Mouse (Mus musculus) spleen, postnatal 14 days (tissue): ENCODE measurements around the gene Impg2.

Experiments
- DNase-seq, 2 experiments: peaks; one replicate each; pipeline ENCODE4 v3.0.0; 2021 to 2022; ENCODE audit warnings: low spot score in 2 of 2

Impg2 gene

DNA sequence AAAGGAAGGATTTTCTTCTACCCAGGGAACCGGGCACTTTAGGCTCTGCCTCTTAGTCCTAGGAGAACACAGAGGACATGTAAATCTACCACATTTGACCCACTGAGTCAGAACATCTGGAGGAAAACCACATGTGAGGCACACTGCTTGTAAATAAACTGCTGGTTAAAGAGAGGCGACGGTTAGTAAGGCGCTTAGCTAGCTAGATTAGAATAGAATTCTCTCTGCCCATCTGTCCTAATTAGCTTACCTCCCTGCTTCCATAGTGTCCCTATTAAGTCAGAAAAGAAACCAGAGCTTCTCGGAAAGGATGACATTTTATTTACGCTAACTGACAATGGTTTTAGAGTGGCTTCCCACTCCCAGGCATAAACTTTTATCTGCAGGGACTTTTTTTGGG, at the start of gene Impg2:
Gene Impg2, plus strand, starts transcription at position 263 of the 400 bp plus-strand sequence.
- no peak for DNase-seq

GRCm38 (mm10) chr16:56163466-56163865, 40.6 kb upstream of the Impg2 start:
- no peak for DNase-seq

DNA sequence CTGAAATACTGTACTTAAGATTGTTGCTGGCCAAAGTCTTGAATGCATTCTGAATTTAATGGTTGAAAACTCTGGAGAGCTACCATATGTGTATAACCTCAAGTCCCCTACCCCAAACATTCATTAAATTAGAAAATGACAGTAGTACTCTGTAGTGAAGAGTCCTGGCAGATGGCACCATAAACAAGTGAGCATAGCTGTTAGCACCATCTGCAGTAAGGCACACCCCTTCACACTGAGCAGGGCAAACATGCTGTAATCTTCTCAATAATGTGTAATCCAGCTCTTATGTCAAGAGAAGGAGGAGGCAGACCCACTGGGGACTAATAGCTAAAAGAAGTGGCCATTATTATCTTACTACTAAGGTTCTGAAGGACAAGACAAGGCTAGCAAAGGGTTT, 33.9 kb upstream of the Impg2 start:
- DNase-seq: no peak

- no peak for DNase-seq
Measured at GRCm38 (mm10) chr16:56175867-56176581, 28.1 kb upstream of the Impg2 start.

- no peak for DNase-seq
Measured at GRCm38 (mm10) chr16:56186863-56187262, 17.2 kb upstream of the Impg2 start.

- DNase-seq: no peak
Measured at GRCm38 (mm10) chr16:56188198-56188597, 15.9 kb upstream of the Impg2 start.

DNA sequence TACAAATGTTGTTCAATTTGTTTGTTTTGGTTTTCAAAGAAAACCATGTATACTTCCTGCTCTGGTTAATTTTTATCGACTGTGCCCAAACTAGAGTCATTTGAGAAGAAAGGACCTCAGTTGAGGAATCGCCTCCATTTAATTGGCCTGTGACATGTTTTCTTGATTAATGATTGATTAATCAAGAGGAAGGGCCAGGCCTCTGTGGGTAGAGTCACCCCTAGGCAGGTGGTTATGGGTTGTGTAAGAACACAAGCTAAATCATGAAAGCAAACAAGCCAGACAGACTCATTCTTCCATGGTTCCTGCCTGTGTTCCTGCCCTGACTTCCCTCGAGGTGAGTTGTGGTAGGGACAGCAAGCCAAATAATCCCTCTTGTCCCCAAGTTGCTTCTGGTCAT, 8.6 kb downstream of the Impg2 start:
- DNase-seq: no peak

DNA sequence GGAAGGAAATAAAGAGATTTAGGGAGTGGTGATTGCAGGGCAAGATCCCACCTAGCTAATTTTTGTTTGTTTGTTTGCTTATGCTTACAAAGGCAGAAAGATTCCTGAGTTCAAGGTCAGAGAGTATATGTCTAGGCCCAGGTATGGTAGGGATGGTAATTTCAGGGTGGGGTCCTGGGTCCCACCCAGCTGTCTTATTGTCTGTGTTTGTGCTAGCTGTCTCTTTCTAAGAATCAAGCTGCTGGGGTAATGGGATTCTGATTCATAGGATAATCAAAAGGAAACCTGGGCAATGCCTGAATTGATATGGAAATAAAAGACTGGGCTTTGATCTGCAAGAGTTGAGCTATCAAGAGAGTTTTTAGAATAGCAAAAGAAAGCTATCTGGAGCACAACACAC, 23.6 kb downstream of the Impg2 start:
- DNase-seq: no peak

GRCm38 (mm10) chr16:56229455-56229854, 25.3 kb downstream of the Impg2 start:
- DNase-seq: no peak

GRCm38 (mm10) chr16:56231300-56231699, 27.2 kb downstream of the Impg2 start:
- no peak for DNase-seq

DNA sequence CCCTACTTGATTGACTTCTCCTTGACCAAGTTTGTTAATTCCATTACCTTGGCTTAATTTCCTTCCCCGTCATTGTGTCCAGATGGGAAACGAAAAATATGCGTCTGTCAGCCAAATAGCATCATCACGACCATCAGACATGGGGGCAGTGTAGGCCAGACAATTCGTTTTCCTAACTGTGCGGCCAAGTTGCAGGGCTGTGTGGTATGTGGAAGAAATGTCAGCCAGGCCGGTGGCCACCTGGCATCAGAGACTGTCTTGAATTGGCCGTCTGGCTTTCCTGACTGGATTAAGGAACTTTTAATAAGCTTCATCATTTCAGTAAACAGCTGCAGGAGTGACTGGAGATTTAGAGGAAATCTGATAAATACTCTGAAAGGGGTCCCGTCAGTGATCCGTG, 28.6 kb downstream of the Impg2 start:
- DNase-seq: no peak

DNA sequence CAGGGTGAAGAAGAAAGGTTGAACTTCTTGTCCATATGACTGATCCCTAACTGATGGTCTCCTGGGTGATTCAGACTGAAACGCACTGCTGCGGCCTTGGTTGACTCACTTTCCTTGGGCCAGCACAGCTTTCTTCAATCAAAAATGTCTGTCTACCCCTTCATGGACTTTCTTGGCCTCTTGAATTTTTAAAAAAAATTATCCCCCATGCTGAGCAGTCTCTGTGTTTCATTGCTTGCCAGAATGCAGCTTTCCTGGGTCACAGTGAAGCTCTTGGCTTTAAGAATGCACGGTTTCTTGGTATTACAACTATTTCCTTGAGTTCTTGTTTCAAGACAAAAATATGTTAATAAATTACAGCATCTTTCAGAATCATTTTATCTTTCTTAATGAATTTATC, 41.9 kb downstream of the Impg2 start:
- DNase-seq: no peak

DNA sequence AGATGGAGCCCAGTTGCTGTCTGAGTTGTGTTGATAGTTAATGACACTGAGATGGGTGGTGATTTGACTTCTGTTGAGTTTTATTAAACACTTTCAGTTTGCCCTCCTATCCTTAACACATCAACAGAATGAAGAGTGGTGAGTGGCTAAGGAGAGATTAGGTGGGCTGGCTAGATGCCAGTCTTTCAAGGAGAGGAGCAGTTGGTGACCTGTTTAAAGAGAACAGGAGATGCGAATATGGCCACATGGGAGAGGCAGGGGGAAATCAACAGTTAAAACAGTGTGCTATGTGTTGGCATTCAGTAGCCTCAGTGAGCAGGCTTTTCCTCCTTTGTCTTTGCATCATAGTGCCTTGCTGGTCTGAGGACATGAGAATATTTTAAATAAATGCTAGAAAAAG, 69.8 kb downstream of the Impg2 start:
- DNase-seq: no peak

DNA sequence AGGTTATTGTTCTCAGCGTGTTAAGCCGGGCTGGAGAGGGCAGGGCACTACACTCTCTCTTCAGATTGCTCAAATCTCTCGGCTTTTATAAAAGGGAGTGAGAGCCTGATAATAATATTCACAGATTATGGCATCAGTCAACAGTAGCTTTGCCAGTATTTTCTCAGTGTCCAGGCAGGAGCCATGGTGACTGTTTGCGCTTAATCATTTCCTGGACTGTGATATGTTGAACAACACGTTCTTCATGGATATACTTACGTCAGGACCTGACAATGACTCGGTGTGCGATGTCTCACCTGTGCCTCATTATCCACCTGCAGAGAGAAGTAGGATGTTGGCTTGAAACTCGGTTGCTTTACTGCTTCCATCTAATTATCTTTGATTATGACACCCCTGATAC, 74.9 kb downstream of the Impg2 start:
- no peak for DNase-seq

GRCm38 (mm10) chr16:56279752-56280151, 75.6 kb downstream of the Impg2 start:
- no peak for DNase-seq

DNA sequence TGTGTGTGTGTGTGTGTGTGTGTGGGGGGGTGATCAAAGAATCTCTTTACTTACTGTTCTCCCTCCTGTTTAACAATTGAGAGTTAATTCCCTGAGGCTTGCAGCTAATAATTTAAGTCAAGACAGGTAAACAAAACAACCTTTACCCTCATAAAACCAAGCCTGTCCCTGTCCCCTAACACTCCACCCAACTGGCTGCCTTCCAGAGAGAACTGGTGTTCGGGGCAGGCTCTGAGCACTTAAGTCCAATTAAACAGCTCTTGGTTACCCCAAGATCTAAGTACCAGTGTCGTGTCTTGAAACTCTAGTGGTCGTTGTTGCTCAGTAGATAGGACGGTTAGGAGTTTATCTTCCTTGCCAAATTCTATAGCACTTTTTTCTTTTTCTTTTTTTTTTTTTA, 77.2 kb downstream of the Impg2 start:
- no peak for DNase-seq

GRCm38 (mm10) chr16:56283330-56283729, 79.2 kb downstream of the Impg2 start:
- no peak for DNase-seq

- no peak for DNase-seq
Measured at GRCm38 (mm10) chr16:56283873-56284272, 79.8 kb downstream of the Impg2 start.

DNA sequence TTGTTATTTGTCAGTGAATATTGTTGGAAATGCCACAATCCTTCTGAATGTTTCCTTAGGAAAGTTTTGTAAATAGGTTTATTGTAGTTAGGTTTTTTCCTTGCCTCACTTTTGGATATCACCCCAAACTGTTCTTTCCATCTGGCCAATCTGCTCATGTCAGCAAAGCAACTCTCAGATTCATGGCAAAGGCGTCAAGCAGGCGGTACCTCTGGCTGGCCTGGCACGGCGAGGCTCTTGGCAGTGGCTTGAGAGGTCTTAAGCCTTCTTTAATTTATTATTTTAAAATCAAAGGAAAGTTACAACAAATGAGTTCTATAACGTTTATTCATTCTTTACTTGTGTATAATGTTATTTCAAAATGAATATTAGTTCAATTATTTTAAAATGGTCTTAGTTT, 82.0 kb downstream of the Impg2 start:
- no peak for DNase-seq

DNA sequence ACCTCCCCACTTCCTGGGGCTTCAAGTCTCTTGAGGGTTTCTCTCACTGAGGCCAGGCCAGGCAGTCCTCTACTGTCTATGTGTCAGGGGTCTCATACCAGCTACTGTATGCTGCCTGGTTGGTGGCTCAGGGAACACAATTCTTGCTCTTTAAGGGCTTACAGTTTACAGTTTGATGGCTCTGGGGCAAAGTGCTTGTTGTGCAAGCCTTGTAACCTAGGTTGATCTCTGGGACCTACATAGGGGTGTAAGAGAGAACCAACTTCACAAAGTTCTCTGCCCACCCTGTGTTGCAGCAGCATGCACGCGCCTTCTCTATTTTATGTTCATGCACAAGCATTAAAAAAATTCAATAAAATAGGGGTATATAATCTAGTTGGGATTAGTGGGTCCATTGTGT, 82.9 kb downstream of the Impg2 start:
- no peak for DNase-seq

DNA sequence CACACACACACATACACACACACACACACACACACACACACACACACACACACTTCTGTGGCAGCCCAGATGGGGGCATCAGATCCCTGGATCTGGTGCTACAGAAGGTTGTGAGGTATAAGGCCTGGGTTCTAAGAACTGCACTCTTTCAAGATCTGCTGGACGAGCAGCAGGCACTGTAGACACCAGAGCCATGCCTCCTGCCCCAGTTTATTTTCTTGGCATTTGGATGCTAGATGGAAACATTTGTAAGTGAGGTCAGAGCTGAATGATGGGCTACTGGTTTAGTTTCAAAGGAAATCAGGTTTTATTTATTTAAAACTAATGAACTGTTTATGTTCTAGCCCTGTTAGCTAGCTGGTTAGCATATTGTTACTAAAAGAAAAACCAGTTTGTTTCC, 90.8 kb downstream of the Impg2 start:
- no peak for DNase-seq

DNA sequence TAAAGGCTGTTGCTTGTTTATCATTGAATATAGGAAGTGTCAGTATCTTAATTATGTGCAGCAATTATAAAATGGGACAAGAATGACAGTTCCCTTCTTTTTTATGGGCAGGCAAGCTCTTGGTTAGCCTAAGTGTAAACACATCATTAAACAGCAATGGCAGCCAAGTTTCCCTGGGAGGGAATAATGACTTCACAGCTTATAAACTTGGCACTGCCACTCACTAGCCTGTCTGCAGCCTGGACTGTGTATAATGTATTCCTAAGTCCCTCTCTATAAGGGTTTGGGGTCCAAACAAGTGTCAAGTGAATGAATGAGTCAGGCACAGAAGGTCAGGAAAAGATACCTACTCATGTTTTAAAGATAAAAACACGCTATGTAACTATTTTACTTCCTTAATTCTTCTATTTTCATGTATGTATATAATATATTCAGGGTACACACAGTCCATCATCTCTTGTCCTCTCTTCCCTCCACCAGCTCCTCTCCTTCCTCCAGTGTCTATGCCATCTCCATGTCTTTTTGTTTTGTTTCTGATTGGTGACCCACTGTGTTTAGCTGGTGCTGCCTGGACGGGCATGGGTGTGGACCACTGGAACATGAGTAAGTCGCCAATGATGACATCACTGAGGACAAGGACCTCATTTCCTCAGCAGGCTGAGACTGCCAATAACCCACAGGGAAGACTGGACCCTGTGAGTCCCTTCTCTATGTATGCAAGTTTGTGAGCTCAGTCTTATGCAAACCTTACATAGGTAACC, 92.0 kb downstream of the Impg2 start:
- no peak for DNase-seq

GRCm38 (mm10) chr16:56298248-56298647, 94.1 kb downstream of the Impg2 start:
- no peak for DNase-seq
